Mouse (Mus musculus) small intestine, adult 2 months (tissue): ENCODE results near the gene Cited4.

ENCODE experiments used
- CTCF ChIP-seq: fragments of 200-500 bp; IDR thresholded peaks from 2 replicates; pipeline ENCODE4 v1.5.1; 2012; ENCODE audit warnings: low read depth, mild to moderate bottlenecking, control low read depth, inconsistent platforms, low read length, moderate library complexity, mixed read lengths; ENCODE audit not compliant: insufficient replicate concordance, insufficient read length; ENCODE audit errors: extremely low read depth
- POLR2A ChIP-seq: fragments of 200-500 bp; IDR thresholded peaks from 2 replicates; pipeline ENCODE4 v1.6.1; 2012; ENCODE audit warnings: low read depth, mild to moderate bottlenecking, control low read depth, inconsistent platforms, low read length, moderate library complexity

GRCm38 (mm10) chr4:120687282-120687681 lies 20.9 kb downstream of the Cited4 start:
- TF ChIP-seq POLR2A (no peak), CTCF (no peak)
